Mouse (Mus musculus) inflammation-experienced regulatory T-cells, adult 6 months (primary cell): Measurements from ENCODE around the gene Tmcc3. TPM values are rescaled to one million over a fixed set of nuclear protein-coding genes. Genes with fewer than 3 reads are reported as not detected.
A peak's percentile ranks its signal among the peaks of the same experiment; 100 is the strongest.

Experiments
- ATAC-seq: one replicate; pipeline ENCODE4 v1.8.0; 2017
- polyA plus RNA-seq, 3 experiments: library from polyadenylated mRNA; unstranded; fragments of 100-300 nt; shearing (Covaris generic); gene quantifications; one replicate each; pipeline ENCODE4 v1.2.1; 2017

Gene Tmcc3
- polyA plus RNA-seq, 3 experiments from 2014 or later, result 0.38 to 1.6 (median 1.0) TPM

DNA sequence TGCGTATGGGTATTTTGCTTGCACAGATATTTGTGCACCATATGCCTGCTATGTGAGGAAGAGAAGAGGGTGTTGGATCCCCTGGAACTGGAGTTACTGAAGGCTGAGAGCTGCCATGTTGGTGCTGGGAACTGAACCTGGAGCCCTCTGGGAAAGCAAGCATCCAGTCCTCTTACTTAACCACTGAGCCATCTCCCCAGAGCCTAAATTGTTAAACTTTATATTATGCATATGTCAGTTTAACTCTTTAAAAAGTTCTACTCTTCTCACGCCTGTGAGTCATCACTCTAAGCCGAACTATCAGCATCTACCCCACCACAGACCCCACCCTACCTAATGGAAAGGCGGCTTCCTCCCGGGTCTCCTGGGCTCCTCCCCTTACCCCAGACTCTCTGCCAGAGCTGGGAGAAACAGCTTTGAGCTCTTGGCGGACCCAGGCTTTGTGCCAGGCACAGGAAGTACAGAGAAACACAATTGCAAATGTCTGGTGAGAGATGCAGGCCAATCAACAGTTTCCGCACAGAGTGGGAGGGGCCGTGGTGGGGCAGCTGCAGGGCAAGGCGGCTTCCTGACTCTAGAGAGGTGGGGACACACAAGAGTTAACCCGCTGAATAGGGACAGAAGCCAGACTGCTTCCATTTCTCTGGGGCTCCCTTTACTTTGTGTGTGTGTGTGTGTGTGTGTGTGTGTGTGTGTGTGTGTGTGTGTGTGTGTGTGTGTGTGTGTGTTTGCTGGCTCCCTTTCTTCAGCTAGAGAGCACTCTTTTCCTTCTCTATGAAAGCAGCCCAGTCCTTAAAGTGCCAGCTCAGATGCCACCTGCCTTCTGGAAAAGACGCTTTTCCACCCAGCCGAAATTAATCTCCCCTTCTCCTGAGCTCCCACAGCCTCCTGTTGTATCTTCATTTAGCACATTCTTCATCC is 114.5 kb downstream of the Tmcc3 start:
- peak; percentile 99 for ATAC-seq

DNA sequence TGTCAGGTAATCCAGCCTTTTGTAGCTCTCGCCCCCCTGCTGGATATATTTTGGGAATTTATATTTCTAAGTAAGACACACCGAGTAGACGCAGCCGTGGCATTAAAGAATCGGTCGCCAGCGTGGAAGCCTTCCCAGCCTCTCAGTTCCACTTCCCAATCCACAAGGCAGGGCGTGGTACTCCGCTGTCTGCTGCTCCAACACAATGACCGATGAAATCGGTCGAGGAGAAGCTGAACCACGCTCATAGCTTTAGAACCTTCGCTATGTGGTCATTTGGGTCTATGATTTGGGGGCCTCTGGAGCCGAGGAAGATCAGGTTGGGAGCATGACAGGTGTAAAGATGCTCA is 115.1 kb downstream of the Tmcc3 start:
- no peak for ATAC-seq

DNA sequence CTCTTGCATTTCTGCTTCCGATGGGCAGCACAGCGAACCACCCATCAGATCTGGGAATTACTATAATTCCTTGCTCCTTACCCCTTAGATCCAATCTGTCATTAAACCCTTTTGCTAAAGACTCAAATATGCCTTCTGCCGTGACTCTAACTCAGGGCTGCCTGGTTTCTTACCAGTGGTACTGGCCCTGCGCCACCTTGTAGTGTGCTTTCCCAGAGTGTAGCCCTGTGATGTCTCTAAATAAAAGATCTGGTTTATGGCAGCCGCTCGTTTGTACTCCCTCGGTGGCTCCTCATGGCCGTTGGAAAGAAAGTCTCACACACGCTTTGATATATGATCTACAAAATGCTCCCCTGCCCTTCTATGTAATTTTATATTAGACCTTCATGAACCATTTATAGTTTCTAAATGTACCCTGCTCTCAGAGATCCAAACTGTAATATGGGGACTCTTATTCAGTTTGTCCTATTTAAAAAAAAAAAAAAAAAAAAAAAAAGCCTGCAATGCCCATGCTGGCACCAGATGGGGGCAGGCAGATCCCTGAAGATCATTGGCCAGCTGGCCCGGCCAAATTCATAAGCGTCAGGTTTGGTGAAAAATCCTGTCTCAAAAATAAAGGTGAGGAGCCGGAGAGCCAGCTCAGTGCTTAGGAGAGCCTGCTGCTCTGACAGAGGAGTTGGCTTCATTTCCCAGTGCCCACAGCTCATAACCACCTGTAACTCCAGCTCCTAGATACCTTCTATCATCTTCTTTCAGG is 116.6 kb downstream of the Tmcc3 start:
- ATAC-seq, result no peak

DNA sequence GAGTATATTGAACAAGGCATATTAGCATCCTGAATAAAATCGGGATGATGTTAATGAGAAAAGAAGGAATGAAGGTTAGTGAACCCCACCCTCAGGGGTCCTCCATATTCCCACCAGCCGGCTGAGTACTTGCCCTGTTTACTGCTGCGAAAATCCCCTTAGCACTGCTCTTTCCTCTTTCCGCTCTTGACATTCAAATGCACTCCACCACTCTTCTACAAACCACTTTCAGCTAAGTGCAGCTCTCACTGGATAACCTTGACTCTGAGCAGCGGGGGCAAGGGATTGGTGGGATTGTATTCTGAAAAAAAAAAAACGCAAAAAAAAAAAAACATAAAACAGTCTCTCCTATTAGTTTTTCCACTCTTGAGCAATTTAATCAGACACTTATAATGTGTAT is 118.8 kb downstream of the Tmcc3 start:
- ATAC-seq, result no peak

DNA sequence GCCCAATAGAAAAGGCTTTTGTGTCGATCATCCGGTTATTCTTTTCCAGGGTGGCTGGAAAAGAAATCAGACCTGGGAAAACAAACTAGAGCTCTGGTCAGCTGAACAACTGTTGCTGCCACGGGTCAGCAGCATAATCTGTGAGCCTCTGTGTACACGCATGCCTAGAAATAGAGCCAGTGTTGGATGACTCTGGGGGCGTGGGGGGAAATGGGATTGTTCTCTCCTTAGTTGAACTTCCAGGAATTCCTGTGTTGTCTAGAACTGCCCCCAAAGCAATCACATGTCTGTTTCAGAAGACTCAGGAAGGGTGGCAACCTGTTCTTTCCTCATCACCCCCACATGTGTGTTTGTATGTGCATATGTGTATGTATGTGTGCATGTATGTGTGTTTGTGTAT is 121.2 kb downstream of the Tmcc3 start:
- no peak for ATAC-seq

DNA sequence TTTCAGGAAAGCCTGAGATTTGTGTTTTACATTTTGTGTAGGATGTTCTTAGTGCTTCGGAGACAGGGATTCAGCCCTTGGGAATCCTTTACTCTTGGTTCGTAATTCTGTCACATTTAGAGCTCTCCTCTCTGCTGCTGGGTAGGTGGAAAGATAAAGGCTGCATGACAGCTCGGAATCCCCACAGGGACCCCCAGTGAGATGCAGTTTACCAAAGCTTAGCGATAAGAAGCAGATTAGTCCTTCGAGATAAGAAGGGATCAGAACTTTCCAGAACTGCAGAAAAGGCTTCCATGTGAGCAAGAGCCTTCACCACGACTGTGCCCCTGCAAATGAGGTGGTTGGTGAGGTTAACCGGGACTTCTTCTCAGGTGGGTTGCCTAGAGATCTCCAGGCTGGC is 122.2 kb downstream of the Tmcc3 start:
- no peak for ATAC-seq

DNA sequence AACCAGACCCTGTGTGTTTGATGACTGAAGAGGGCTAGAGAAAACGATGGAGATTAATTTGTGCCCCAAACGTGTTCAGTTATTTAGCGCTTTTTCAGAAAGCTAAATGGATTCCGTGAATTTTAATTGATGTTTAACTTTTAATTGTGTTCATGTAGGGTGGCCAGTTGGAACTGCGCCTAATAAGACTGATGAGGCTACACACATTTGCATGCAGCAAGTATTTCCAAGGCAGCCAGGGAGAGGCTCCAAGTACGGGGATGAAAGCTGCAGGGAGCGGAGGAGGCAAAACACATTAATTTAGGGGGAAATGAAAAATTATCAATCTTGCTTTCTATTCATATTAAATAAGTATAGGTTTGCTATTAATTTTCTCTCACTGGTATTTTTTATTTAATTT is 131.0 kb downstream of the Tmcc3 start:
- no peak for ATAC-seq

DNA sequence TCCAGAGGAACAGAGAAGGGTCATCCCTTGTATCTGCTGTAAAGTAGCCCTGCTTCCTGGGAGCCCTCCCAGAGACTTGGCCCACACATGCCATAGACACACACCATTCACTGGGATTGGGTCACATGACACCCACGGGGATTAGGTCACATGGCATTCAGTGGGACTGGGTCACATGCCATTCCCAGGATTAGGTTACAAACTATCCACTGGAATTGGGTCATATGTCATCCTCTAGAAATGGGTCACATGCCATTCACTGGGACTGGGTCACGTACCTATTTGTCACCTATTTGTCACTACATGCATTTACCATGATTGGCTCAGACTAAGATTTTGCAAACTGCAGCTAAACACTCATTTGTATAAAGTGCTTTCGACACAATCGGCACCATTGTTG is 131.7 kb downstream of the Tmcc3 start:
- ATAC-seq, result no peak

DNA sequence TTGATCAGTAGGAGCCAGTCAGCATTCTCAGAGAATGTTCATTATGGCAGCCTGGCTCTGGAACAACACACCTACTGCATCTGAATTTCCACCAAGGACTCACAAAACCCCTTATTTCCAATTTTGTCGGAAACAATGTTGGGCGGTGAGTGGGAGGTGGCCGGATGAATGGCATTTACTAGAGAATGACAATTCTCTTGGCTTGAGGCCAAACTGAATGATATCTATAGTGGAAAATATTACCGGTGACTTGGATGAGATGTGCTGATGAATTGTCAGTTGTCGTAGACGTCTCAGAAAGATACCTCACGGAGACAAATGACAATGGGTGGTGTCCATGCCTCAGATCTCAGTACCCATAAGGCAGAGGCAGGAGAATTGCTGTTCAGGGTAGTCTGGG is 133.4 kb downstream of the Tmcc3 start:
- ATAC-seq, result peak; percentile 76

DNA sequence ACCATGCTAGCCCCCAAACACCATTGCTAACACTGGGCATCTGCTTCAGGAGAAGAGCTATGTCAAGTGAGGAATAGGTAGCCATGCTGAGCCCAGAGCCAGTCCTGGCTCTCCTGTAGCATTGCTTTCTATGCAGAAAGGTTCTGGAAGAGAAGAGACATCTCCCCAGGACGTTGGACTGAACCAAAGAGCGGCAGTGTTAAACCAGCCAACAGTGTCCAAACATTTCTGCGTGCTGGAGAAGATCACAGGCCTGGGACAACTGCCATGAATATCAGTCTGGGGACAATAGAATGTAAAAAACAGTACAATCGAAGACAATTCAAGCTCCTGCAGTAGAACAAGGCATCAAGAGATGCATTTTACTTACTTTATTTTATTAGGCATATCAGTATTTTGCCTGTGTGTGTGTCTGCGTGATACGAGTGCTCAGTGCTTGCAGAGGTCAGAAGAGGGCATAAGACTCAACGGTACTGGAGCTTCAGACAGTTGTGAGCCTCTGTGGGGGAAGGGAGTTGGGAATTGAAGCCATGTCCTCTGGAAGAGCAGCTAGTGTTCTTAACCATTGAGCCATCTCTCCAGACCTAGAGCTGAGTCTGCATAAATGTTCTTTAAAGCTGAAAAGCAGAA is 134.7 kb downstream of the Tmcc3 start:
- ATAC-seq, result no peak

DNA sequence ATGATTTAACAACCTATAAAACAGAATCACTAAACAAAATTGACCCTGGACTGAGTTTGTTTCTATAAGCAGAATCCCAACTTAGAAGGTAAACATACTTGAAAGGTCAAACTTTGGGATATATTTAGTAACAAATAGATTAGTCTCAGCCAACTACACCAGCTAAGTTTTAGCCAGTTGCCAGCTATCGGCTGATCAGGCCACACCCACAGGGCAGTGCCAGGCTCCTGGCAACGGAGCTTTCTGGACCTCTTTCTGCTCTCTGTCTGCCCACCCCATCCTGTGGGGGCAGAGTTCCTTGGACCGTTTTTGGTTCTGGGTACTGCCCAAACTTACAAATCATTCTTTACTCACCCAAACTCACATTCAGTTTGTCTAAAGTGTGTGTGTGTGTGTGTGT is 137.9 kb downstream of the Tmcc3 start:
- no peak for ATAC-seq

DNA sequence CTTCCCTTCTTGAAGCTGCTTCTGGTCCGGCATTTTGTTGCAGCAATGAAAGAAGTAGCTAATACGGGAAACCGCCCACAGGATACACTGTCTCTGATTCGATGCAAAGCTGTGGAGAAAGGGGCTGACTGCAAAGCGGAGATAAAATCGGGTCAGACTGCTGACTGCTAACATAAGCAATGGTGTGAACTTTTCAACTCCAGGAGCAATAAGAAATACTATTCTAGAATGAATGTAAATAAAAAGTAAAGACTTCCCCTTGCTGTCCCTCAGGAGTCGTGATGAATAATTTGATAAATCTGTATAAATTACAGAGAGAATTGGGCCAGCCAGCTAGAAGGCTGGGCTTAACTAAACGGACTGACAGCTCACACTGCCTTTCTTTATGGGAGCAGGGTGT is 139.0 kb downstream of the Tmcc3 start:
- no peak for ATAC-seq

DNA sequence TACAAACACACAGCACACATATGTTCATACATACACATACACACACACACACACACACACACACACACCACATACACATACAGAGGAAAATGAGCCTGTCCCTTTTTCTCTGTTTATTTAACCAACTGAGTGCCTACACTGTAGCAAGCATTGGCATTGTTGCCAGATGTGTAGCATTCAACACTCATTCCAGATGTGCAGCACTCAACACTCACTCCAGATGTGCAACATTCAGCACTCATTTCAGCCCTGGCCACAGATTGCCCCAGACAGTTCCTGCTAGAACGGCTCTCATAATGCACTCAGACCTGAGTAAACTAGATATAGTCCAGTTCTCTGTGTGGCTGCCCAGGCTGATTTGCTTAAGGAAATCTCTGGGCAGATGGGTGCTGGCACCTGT is 145.7 kb downstream of the Tmcc3 start:
- no peak for ATAC-seq

DNA sequence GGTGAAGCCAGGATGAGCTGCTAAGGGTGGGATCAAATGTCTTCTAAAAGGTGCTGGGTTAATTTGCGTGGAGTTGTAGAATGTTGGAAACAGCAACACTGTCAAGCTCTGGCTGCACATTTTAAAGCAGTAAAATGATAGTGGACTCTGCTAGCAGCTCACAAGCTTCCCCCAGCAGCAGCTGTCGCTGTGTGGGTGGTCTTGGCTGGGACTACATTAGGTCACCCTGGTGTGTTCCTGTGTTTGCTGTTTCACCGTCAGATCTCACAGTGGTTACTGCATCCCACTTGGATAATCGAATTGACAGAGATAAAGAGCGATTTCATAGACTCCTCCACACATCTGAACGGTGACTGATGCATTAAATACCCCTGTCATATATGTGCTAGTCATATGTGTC is 146.9 kb downstream of the Tmcc3 start:
- no peak for ATAC-seq

DNA sequence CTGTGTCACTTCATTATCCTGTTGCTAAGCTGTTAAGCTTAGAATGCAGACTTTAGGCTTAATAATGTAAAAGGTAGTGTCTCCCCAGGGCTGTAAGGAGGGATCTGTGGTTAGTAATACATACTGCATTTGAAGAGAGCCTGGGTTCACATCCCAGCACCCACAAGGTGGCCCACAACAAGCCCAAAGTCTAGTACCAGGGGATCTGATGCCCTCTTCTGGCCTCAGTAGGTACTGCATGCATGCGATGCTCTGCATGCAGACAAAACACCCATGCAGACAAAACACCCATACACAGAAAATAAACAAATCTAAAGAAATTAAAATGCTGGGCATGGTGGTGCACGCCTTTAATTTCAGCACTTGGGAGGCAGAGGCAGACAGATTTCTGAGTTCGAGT is 149.6 kb downstream of the Tmcc3 start:
- no peak for ATAC-seq

DNA sequence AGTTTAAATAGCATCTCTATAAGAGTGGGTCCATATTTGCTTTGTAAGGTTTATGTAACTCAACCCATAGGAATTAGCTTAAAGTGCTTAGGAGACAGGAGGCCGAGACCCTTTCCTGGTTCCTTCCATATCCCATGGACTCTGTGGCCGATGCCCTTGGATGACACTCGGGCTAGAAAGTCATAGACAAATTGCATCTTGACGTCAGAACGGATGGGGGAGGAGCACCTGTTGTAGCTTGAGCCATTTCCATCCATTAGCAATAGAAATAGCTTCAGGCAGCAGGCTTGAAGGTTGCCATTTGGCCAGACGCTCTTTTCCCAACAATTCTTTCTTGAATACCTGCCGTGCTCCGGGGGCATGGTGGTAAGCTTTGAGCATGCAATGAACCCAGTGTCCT is 150.1 kb downstream of the Tmcc3 start:
- no peak for ATAC-seq

DNA sequence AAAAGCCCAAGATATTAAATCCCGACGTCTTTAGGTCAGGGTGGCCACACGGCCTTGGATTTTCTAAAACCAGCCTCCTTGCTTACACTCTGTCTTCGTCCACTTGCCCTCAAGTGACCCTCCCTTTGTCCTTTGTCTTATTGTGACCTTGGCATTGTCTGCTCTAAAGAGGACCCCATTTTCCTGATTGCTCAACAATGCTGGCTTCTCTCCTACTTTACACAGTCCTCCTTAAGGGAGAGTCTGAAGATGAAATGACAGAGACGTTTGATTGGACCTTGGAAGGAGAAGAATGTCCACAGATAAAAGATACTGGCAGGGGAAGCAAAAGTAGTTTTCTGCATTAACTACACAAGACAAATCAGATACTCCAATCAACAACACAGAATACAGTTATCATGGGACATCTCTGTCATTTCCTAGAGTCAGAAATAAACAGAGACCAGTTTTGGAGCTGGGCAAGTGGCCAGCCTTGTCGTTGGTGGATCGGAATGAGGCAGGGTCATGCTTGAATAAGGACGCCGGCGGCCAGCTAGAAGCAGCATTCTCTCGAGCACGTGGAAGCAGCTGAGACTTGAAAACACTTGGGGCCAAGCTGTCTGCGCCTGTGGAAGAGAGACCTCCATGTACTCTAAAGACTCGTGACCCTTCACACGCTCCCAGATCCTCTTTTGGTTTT is 150.8 kb downstream of the Tmcc3 start:
- ATAC-seq, result no peak

DNA sequence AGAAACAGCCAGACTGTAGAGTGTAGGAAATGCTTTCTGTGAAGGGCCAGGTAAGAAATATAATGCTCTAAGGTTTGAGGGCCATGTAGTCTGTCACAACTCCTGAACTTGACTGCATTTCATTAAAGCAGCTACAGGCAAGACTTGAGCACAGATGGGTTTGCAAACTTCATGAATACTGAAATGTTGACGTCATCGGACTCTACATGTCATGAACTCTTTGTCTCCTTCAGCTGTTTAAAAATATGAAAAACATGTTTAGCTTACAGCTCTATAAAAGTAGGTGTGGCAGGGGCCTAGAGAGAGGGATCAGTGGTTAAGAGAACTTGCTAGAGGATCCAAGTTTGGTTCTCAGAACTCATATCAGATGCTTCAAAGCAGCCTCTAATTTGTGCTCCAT is 151.7 kb downstream of the Tmcc3 start:
- ATAC-seq, result no peak

DNA sequence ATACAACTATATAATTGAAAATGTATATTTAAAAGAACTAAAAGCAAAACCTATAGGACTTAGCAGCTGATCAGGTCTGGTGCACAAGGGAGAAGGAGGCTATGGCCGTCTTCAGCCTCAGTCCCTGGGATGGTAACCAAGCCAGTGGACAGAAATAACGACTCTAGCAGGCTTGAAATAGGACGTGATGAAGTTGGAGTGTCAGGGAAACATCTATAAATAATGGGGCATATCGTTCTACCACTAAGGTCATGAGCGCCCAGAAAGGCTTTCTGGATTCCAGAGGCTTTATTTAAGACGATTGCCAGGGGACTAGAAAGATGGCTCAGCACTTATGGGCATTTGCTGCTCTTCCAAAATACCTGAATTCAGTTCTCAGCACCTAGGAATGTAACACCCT is 153.9 kb downstream of the Tmcc3 start:
- ATAC-seq, result no peak

DNA sequence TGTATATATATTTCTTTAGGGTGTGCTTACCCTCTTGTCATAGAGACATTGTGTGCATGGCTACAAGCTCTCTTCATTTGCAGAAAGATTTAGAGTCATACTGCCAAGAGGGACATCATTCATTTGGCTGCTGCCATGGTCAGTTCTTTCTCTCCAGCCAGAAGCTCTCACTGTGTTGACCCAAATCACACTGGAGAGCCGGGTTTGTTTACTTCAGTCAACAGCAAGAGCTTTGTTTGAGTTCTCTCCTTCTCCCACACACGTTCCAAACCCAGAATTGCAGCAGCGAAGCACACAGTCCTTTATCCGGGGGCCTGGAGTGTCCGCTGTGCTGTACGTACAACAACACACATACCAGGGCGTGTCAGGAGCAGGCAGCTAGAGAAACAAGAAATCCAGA is 154.6 kb downstream of the Tmcc3 start:
- ATAC-seq, result no peak

DNA sequence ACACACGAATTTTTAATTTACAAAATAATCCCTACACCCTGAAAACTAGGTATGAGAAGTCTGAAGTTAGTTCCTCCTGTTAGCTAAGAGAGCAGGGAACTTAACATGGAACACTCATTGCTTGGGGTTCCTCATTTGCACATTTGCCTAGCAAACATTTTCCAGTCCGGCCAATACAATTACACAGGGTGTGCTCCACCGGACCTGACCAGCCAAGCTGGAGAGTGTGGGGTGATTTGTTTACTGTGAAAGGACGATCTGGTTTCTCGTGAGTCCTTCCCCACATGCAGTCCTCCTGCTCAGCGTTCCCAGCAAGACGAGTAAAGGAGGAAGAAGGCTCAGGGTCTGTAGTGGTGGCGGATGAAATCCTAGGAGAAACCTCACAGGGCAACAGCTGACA is 159.7 kb downstream of the Tmcc3 start:
- ATAC-seq, result no peak

DNA sequence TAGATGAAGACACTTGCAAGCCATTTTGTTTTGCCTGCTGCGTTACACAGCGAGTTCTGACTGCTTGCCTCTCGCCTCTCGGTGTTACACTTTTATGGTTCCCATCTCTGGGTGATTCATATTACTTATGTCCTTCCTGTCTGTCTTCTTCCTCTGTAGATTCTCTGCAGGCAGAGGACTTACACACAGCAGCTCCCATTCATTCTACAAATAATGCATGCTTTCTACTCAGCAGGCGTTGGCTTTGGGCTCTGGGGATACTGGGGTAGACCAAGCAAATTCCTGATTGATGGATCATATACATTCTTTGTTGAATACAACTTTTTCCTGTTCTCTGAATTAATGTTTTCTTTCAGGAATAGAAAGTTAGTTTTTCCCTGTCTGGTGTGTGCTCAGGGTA is 161.8 kb downstream of the Tmcc3 start:
- ATAC-seq, result no peak

DNA sequence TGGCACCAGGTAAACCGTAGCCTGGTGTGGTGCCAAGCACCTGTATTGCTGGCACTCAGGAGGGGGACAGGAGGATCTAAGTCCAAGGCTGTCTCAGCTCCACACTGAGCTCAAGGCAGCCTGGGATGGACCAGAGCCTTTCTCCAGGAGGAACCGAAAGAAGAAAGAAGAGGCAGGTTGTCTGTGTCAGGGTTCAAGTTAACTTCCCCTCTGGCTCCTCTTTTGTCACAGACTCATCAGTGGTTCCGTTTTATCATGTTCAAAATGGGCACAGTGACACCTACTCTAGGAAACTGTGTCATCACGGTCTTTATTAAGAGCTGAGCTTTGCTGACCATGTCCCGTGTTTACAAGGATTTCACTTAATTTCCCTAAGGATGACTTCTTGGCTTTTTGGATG is 162.4 kb downstream of the Tmcc3 start:
- no peak for ATAC-seq
